Mouse (Mus musculus): ENCODE results near the gene Nav1. TPM values are rescaled to one million over a fixed set of nuclear protein-coding genes. Genes with fewer than 3 reads are reported as not detected.
A peak's percentile ranks its signal among the peaks of the same experiment; 100 is the strongest.

The Nav1 gene
- polyA plus RNA-seq, 1 experiment from 2014 or later, result 59.4 TPM

DNA sequence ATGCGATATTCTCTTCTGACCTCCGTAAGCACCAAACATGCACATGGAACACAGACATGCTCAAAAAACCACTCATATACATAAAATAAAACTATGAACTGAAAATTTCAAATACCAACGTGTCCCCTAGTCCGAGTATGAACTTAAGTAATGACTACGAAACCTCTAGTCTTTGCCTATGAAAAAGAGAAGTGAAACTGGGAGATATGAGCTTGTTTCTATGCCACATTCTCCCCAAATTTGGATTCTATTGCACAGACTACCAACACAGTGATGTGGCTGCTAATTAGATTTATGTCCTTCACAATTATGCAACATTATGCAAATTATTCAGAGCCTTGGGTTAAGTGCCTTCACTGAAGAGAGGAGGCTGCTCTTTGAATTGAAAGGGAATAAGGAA is 207.6 kb downstream of the Nav1 start:
- H3K36me3 ChIP-seq (replicated peaks), result peaks cover 56% of the 10 kb centered on the region
- WGBS, result 96% methylated on average over 5 of the region's 5 CpGs
- no peak overlapping the region for H3K9ac ChIP-seq
- no peaks in the 10 kb centered on the region for H3K27me3 ChIP-seq (replicated peaks)
- ATAC-seq (replicated peaks), result no peak
- no peaks in the 10 kb centered on the region for H3K9me3 ChIP-seq
- H3K4me1 ChIP-seq, result no peaks in the 10 kb centered on the region
- no peak overlapping the region for H3K4me3 ChIP-seq
- H3K4me2 ChIP-seq, result no peak overlapping the region
- no peak overlapping the region for H3K27ac ChIP-seq

DNA sequence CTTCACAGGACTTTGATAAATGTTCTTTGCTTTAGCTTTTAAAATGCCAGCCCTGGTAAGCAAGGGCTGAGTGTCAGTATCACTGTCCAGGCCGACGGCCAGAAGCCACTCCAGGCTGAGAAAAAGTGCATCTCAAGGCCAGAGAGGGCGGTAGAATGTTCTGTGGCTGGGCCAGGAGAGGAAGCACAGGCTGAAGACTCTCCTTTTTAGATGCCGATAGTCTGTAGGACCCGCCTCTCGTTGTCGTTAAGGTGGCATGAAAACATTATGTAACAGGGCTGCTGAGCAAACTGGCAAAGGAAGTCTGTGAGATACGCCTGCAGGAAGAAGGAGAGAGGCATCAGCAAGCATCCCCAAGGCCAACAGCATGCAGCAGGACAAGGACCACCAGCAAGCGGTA is 221.9 kb downstream of the Nav1 start:
- no peak overlapping the region for H3K4me2 ChIP-seq
- H3K27me3 ChIP-seq (replicated peaks), result no peaks in the 10 kb centered on the region
- no peaks in the 10 kb centered on the region for H3K9me3 ChIP-seq
- no peak overlapping the region for H3K4me3 ChIP-seq
- H3K36me3 ChIP-seq (replicated peaks), result peaks cover 57% of the 10 kb centered on the region
- WGBS, result 91% methylated on average over 9 of the region's 9 CpGs
- no peak for ATAC-seq (replicated peaks)
- no peak overlapping the region for H3K27ac ChIP-seq
- no peak overlapping the region for H3K9ac ChIP-seq
- H3K4me1 ChIP-seq, result no peaks in the 10 kb centered on the region

Small RNA genes within 50 kb of the gene (microRNA-seq; reads per million reads assigned to microRNA genes)
- 2.2 reads per million, percentile 7 among the genes with 10 or more reads in this experiment for gene Mir1231

Other genes starting within 250 kb of the Nav1 start
- 108 and 112 TPM in 2 replicates for gene Shisa4, start 232.1 kb downstream of the Nav1 start, polyA plus RNA-seq (2015; fragmentation: Nextera tagmentation; extraction: Ambion mirVana)
- gene Ipo9, start 176.8 kb downstream of the Nav1 start, polyA plus RNA-seq (2015; fragmentation: Nextera tagmentation; extraction: Ambion mirVana), result 119 and 121 TPM in 2 replicates
- 13.9 and 14.7 TPM in 2 replicates for gene Csrp1, start 112.8 kb upstream of the Nav1 start, polyA plus RNA-seq (2015; fragmentation: Nextera tagmentation; extraction: Ambion mirVana)
- gene Phlda3, start 158.8 kb upstream of the Nav1 start, polyA plus RNA-seq (2015; fragmentation: Nextera tagmentation; extraction: Ambion mirVana), result 27.6 and 31.4 TPM in 2 replicates
- 0.56 and 1.9 TPM in 2 replicates for gene Tnni1, start 172.1 kb upstream of the Nav1 start, polyA plus RNA-seq (2015; fragmentation: Nextera tagmentation; extraction: Ambion mirVana)
- gene Lad1, start 211.3 kb upstream of the Nav1 start, polyA plus RNA-seq (2015; fragmentation: Nextera tagmentation; extraction: Ambion mirVana), result 0.69 and 1.4 TPM in 2 replicates
- 0.71 and 13.1 TPM in 2 replicates for gene Tnnt2, start 229.1 kb upstream of the Nav1 start, polyA plus RNA-seq (2015; fragmentation: Nextera tagmentation; extraction: Ambion mirVana)

All from midbrain, embryonic 15.5 days (tissue).